Mouse (Mus musculus) R1 (cell line): Measurements from ENCODE around the gene Gdf15.

Experiments used
- DNase-seq: peaks from one replicate; pipeline ENCODE4 v3.0.0-alpha.2; 2018; ENCODE audit warnings: low read depth, low spot score

The Gdf15 gene

DNA sequence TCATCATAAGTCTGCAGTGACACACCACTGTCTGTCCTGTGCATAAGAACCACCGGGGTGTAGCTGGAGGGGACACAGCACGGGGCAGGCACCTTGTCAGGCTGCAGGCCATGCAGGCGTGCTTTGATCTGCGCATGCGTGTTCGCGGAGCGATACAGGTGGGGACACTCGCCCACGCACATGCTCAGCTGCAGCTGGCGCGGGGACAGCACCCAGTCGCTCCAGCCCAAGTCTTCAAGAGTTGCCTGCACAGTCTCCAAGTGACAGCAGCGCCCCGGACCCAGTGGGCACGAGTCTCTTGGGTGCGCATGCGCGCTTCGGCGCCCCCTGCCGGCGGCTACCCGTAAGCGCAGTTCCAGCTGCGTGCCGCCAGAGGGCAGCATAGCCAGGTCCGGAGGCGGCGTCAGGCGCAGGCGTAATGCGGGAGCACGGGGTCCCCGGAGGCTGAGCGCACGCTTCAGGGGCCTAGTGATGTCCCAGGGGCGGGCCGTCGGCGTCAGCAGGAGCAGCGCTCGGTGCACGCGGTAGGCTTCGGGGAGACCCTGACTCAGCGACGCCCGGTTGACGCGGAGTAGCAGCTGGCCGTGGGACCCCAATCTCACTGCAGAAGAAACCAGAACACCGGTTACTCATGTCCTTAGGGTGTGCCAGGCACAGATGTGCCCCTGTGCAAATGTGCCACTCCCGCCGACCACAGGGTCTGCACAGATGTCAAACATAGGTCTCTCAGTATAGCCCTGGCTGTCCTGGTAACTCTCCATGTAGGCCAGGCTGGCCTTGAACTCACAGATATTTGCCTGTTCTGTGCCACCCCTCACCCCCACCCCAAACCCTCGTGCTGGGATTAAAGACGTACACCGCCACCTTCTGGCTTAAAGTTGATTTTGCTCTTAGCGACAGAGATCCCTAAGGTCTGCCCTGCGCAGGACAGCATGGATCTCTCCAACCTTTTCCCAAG lies 2.4 kb downstream of the Gdf15 start:
- DNase-seq: peak; percentile 92

GRCm38 (mm10) chr8:70628986-70629490 lies 3.2 kb downstream of the Gdf15 start:
- DNase-seq: no peak

DNA sequence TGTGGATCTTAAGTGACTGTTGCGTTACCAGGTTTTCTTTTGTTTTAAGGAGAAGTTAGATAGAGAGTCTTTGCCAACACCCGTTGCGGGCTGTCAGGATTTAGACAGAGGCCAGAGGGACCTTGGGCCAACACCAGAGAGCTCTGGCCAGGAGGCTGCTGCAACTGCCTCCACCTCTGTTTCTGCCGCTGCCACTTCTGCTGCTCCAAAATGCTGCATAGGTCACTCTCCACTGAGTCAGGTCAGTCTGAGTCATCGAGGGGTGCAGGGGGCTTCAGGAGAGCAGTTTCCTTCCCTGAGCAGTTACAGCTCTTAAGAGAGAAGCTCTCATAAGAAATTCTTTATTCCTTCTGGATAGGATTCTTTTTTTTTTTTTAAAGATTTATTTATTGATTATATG lies 5.2 kb downstream of the Gdf15 start:
- no peak for DNase-seq

DNA sequence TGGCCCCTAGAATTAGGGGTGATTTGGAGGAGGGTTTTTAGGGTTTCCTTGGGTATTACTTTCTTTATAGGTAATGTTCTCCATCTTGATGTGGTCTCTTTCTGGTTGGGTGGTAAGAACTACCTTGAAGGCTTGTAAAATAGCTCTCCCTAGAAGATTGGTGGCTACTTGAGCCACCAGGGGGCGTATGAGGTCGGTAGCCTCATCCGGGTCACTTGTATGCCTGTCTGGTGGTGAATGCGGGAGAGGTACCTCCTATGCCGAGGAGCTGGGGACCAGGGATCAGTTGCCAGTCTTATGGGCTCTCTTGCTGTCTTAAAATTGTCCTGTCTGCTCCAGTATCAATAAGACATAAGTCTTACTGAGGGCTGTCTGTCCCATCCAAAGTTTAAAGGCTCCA lies 7.2 kb downstream of the Gdf15 start:
- DNase-seq: peak; percentile 71

DNA sequence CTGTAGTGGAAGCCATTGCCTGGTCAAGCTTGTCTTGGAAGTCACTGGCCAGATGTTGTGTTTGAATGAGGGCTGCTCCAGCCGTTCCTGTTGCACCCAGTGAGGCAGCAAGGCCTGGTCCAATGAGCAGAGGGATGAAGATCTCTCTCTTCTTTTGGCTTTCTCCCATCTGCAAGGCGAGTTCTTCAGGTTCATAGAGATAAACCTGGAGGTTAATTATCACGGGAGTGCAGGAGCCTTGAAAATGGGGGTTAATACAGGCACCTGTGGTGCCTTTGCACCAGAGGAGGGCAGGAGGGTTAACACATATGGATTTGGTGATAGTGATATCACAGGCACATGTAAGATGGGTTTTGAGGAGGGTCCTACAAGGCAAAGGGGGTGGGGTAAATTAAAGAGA lies 10.0 kb downstream of the Gdf15 start:
- DNase-seq: no peak

- peak; percentile 91 for DNase-seq
These were observed 13.3 kb downstream of the Gdf15 start for GRCm38 (mm10) chr8:70618888-70619334.

- no peak for DNase-seq
These were observed 14.3 kb downstream of the Gdf15 start for GRCm38 (mm10) chr8:70617985-70618384.

- no peak for DNase-seq
These were observed 15.6 kb downstream of the Gdf15 start for GRCm38 (mm10) chr8:70616645-70617044.

GRCm38 (mm10) chr8:70615894-70616293 lies 16.4 kb downstream of the Gdf15 start, which contains the start of gene Lrrc25:
Gene Lrrc25 (plus strand): TSS chr8:70616155.
- no peak for DNase-seq

- no peak for DNase-seq
These were observed 17.0 kb downstream of the Gdf15 start for GRCm38 (mm10) chr8:70615281-70615680.

DNA sequence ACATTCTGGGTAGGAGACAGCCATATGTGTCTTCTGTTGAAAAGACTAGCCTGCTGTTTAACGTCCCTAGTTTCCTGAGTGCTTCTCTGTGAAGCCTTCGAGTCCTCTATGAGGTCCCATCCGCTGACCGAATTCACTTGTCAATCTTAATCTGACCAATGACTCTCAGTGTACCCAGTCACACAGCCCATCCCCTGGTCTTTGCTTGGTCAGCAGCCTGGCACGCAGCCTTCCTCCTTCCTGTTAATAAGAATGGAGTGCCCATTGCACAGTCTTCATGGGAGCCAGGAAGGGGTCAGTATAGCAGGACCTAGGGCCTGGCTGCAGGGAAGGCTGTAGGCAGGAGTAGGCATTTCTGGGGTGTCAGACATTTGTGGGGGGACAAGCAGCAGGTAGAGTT lies 17.8 kb downstream of the Gdf15 start:
- DNase-seq: no peak

DNA sequence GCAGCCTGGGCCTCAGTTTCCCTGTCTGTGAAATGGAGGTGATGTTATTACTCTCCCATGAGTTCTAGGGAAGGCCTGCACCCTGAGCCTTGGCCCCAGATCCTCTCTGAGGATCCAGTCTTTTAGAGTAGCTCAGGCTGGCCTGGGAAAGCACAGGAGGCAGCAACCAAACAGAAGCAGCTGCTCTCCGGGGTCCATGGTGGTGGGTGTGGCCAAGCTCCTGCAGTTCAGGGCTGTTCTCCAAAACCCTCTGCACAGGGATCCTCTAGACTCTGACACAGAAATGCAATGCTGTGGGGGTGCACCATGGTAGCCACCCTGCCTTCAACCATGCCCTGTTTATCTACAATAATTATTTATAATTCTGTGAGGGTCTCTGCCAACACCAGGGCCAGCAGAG lies 18.5 kb downstream of the Gdf15 start:
- DNase-seq: no peak

DNA sequence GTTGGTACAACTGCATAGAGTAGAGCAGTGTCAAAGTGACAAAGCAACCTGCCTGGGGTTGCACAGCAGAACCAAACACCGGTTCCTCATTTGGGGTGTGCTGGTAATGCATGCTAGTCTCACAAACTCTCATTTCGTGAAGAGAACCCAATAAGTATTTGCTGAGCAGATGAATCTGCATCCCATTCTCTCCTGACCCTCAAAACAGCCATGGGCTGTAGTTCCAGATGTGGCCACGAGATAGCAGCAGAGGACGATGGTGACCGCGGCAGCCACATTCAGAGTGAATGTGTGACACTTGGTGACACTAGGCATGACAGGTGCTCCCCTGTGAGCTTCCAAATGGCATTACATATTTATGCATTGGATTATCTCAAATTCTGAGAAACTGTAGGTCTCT lies 20.4 kb downstream of the Gdf15 start:
- peak; percentile 81 for DNase-seq

- peak; percentile 80 for DNase-seq
These were observed 21.2 kb downstream of the Gdf15 start for GRCm38 (mm10) chr8:70610796-70611771.

DNA sequence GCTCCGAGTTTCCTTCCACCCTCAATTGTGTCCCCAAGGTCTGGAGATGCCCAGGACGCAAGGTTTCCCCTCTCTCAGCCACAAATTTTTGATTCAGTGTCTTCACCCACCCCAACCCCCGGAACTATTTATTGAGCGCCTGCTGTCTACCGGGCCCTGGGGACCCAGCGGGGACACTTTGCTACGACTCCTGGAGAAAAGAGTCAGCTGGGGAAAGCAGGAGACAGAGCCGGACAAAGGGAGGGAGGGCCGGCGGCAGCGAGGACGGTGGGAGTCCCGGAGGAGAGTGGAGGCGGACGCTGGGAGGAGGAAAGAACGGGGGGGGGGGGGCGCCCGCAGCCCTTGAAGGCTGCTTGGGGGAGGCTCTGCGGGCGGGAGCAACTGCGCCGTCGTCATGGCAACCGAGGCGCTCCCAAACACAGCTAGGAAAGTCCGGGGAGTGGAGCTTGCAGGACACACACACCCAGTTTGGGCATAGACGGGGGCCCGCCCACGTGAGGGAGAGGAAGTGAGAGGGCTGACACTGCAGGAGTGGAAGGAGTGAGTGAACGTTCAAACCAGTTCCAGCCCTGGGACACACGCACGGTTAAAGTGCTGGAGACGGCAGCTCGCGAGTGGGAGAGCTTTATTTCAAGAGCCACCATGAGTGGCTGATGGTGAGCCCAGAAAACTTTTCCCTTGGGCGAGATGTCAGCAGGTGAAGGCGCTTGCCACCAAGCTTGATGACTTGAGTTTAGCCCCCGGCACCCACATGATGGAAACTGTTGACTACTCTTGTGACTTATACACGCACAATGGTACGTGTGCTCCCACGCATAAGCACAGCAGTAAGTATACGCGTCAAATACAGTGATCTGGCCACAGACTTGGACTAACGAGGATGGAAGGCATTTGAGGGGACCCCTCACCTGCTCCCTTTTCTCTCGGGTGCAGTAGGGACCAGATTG lies 22.1 kb downstream of the Gdf15 start:
- peak; percentile 98 for DNase-seq

DNA sequence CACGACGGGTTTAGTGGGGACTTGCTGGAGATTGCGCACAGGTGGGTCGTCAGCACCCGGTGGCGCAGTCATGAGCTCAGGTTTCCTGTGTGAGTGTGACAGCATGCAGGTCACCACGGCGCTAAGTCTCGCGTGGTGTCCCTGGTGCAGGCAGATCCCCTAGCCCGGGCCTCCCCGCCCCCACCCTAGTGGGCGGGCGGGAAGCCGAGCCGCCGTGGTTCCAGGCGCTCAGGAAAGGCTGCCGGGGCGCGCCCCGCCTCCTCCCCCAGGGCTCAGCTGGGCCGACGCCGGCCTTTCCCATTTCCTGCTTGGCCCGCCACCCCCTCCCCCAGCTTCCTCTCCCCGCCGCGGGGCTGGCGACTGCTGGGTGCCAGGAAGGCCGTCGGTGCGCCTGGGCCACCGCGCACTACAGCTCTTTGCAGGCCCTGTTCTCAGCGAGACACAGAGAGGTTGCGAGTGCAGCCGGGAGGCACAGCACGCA lies 22.8 kb downstream of the Gdf15 start:
- DNase-seq: peak; percentile 96

- no peak for DNase-seq
These were observed 23.4 kb downstream of the Gdf15 start, which contains the start of gene Ssbp4 for GRCm38 (mm10) chr8:70608749-70609367. Gene Ssbp4 (minus strand): TSS chr8:70608872.

DNA sequence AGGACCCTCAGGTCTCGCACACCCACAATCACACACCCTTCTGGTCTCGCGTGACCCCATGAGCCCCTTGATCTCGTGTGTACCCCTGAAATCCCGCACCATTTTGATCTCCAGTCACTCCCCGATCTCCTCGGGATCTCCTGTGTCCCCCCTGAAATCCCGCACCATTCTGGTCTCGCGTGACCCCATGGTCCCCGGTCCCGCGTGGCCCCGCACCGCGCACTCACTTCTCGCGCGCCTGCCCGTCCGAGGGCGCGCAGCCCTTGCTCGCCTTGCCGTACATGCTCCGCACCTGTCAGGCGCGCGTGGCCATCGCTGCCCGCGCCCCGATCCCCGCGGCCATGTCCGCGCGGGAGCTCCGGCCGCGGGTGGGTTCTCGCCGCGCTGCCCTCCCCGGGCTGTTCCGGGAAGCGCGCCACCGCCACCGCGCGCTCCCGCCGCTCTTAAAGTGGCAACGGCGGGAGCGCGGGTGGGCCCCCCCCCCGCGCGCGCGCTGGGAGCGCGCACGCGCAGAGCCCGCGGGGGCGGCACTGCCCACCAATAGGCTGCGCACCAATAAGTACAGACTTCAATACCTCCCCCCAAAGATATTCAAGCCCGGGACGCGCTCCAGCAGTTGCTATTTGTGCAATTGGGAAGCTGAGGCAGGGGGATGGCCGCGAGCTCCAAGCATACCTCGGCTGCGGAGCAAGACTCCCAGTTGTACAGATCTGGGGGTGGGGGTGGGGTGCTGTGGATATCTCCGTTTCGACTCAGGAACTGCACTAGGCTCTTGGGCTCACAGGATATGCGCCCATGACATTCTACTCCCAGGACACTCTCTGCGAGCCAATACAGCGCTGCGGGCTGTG lies 24.1 kb downstream of the Gdf15 start:
- peak; percentile 94 for DNase-seq

- no peak for DNase-seq
These were observed 24.7 kb downstream of the Gdf15 start for GRCm38 (mm10) chr8:70607603-70607897.
